8 mouse cellular contexts compared by ENCODE assay signal in genomic region chr9:121642401-121643181, GRCm38 (mm10). TPM values are rescaled to one million over a fixed set of nuclear protein-coding genes. Genes with fewer than 3 reads are reported as not detected.
DNase-seq lines count a peak whose midpoint lies in the region; ATAC-seq lines count a peak whose summit lies in the region.

TSS of gene Vipr1 (plus strand) at chr9:121642716.

- ATAC-seq in intestine, embryonic 15.5 days: peak; percentile 91

- peak within 1 kb of the TSS; percentile 53 for H3K4me3 ChIP-seq in intestine, embryonic 15.5 days (replicated peaks)
- H3K4me3 ChIP-seq in megakaryocyte, embryonic 14.5 days (replicated peaks): peak within 1 kb of the TSS; percentile 84

- H3K27ac ChIP-seq in intestine, embryonic 15.5 days: no peak within 1 kb of the TSS

- H3K9me3 ChIP-seq in intestine, embryonic 15.5 days: no peaks in the 10 kb centered on the region
- no peaks in the 10 kb centered on the region for H3K9me3 ChIP-seq in megakaryocyte, embryonic 14.5 days

- intact Hi-C loops in left cerebral cortex, postnatal 14 days (cut with DNase I): loop anchor here (5.0 kb wide), 1 partner anchor 35 kb away; no protein-coding TSS in a partner anchor

- peaks cover 35% of the 10 kb centered on the region for H3K4me1 ChIP-seq in intestine, embryonic 15.5 days (replicated peaks)
- peaks cover 24% of the 10 kb centered on the region for H3K4me1 ChIP-seq in megakaryocyte, embryonic 14.5 days

- peak within 1 kb of the TSS; percentile 92 for H3K4me2 ChIP-seq in intestine, embryonic 15.5 days (replicated peaks)

- under 1% methylated on average over 79 of the region's 79 CpGs for WGBS in intestine, embryonic 15.5 days

- H3K9ac ChIP-seq in intestine, embryonic 15.5 days: peak within 1 kb of the TSS; percentile 59

- H3K36me3 ChIP-seq in intestine, embryonic 15.5 days: no peaks in the 10 kb centered on the region
- H3K36me3 ChIP-seq in megakaryocyte, embryonic 14.5 days (replicated peaks; ENCODE audit: low read length): no peaks in the 10 kb centered on the region

- peak; percentile 95 for DNase-seq in T-cell, adult 2 months (ENCODE audit: low spot score)
- DNase-seq in cerebellum, adult 8-10 months: peak; percentile 88
- peak; percentile 59 to 88 for DNase-seq in frontal cortex, adult 2 months (ENCODE audit: extremely low spot score in 1 of 2, low spot score in 1 of 2)
- peak; percentile 87 to 88 for DNase-seq in left cerebral cortex, postnatal 14 days (ENCODE audit: low spot score in 2 of 2)
- DNase-seq in right cerebral cortex, adult 2 months (ENCODE audit: low spot score in 2 of 2): peak; percentile 83 to 85
- peak; percentile 84 for DNase-seq in urinary bladder, postnatal 14 days (ENCODE audit: low spot score)

- peaks cover 40% of the 10 kb centered on the region for H3K27me3 ChIP-seq in intestine, embryonic 15.5 days (replicated peaks)
- H3K27me3 ChIP-seq in megakaryocyte, embryonic 14.5 days (replicated peaks): peaks cover 93% of the 10 kb centered on the region

RNA-seq across cellular contexts. Expression of gene Vipr1, which starts in this region (rescaled TPM):
- 15.4 and 16.9 TPM in 2 replicates for polyA plus RNA-seq in frontal cortex, adult 2 months (2012; rRNA removed)
- 6.1 and 7.0 TPM in 2 replicates for polyA plus RNA-seq in intestine, embryonic 15.5 days (2015; fragmentation: Nextera tagmentation; extraction: Ambion mirVana)
- total RNA-seq in left cerebral cortex, postnatal 14 days (2021): 10 to 100 TPM; 21.1 to 23.6 TPM
- 0.07 and 2.5 TPM in 2 replicates for polyA plus RNA-seq in megakaryocyte, embryonic 14.5 days (2012; ENCODE audit: insufficient read depth, low replicate concordance)
